Mouse (Mus musculus) large intestine, adult 2 months (tissue): ENCODE measurements around the gene Nudt13. TPM values are rescaled to one million over a fixed set of nuclear protein-coding genes. Genes with fewer than 3 reads are reported as not detected.

ENCODE experiments used
- DNase-seq: peaks from one replicate; pipeline ENCODE4 v3.0.0-alpha.2; 2012; ENCODE audit warnings: low read depth, low spot score
- WGBS: fragments of 180-500 bp; shearing (Covaris S2); methylation state at CpG from one replicate; pipeline ENCODE4 v1.1.7; 2018; 5-methylcytosine and 5-hydroxymethylcytosine counted together
- polyA plus RNA-seq: library from polyadenylated mRNA; depleted of rRNA; stranded (reverse); fragments of >200 nt; gene quantifications from 2 replicates; pipeline ENCODE4 v1.2.3, GENCODE M21; 2012; rRNA removed

The Nudt13 gene
- polyA plus RNA-seq, 1 experiment: 10.0 TPM

DNA sequence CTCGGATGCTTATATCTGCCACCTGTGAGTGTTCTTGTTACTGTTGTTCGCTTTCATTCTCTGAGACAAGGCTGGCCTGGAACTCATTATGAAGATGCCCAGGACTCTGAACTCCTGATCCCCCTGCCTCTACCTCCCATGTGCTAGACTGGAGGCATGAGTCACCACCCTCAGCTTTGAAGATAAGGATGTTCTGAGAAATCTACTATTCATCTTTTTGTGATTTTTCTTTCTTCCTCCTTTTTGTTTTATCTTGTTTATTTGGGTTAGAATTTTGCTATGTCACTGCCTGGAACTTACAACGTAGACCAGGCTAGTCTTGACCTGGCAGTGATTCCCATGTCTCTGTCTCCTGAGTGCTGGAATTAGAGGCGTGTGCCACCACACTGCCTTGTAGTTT, 36.8 kb downstream of the Nudt13 start:
- DNase-seq: no peak
- 93% methylated on average over 4 of the region's 4 CpGs for whole genome bisulfite sequencing

DNA sequence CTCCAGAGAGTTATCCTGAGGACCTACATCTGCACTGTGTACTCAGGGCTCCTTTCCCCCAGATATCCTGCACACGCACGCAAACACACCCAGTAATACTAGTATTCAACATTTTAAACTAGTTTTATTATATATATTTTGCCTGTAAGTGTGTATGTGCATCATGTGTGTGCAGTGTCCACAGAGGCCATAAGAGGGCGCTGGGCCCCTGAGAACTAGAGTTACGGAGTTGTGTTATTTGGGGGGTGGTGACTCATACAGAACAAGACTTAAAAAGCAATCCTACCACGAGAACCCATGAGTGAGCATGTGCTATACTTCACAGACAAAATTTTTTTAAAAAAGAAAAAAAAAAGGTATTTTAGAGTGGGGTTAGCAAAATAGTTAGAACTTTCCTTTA, 44.9 kb downstream of the Nudt13 start:
- 96% methylated on average over 5 of the region's 5 CpGs for WGBS

DNA sequence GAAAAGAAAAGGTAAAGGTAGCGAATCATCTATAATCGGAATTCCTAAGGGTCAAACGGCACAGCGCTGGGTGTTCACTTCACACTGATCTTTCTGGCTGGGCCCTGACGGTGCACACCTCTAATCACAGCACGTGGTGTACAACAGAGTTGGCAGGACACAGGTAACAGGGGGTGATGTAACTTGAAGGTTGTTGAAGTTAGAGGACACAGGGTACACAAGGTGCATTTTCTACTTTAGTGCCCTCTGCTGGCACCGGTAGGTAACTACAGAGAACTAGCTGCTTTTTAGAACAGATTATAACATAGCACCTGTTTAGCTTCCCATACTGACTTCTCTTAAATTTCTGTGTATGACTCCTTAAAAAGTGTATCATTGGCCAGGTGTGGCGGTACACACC, 45.7 kb downstream of the Nudt13 start:
- DNase-seq: no peak
- 85% methylated on average over 8 of the region's 8 CpGs for WGBS

More for the DNA sequence above, 44.9 kb downstream of the Nudt13 start:
- DNase-seq: no peak

GRCm38 (mm10) chr14:20340866-20341265, 46.4 kb downstream of the Nudt13 start:
- no peak for DNase-seq
- 68% methylated on average over 7 of the region's 7 CpGs for WGBS

- WGBS: 44% methylated on average over 9 of the region's 9 CpGs
- DNase-seq: no peak
Measured at GRCm38 (mm10) chr14:20345885-20346284, 51.4 kb downstream of the Nudt13 start.

- 1% methylated on average over 15 of the region's 15 CpGs for WGBS
- DNase-seq: no peak
Measured at GRCm38 (mm10) chr14:20347441-20347990, 53.0 kb downstream of the Nudt13 start.

DNA sequence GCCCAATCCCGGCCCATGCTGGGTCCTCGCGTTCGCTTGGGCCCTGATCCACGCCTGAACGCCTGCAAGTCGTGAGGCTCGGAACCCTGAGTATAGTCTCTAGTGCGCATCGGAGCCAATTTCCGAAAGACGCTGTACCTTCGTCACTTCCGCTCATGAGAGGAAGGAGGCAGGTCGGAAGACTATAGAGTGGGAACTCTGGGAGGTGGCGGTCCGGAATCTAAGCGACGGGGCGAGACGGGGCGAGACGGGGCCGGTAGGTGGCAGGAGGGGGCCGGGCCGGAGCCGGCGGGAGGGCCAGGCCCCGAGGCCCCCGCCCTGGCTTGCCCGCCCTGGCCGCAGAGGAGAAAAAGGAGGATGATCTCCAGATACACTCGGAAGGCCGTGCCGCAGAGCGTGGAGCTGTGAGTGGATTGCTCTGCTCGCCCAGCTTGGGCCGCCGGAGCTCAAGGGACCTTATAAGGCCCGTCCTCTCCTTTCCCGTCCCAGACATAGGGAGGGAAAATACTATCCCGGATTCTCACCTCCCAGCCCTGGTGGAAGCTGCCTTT, 53.6 kb downstream of the Nudt13 start, which contains the start of the genes Ecd and Fam149b:
Gene Ecd, minus strand, starts transcription at position 131 of the 551 bp plus-strand sequence.
Gene Fam149b, plus strand, starts transcription at position 172 of the 551 bp plus-strand sequence.
- DNase-seq: peak; percentile 97
- under 1% methylated on average over 42 of the region's 42 CpGs for WGBS

DNA sequence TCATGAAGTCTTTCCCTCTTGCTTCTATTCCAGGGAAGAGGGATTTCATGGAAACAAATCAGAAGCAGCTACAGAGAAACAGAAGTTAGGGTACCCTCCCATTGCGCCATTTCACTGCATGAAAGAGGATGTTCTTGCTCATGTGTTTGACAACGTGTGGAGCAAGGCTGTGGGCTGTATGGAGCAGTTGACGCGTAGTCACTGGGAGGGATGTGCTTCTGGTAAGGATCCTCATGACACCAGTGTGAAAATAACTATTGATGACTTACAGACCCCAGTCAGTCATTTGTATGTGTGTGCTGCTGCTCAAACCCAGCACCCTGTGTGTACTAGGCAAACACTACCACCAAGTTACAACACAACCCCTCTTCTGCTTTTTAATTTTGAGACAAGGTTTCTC, 68.7 kb downstream of the Nudt13 start:
- 93% methylated on average over 4 of the region's 4 CpGs for WGBS

More for the DNA sequence above, 68.7 kb downstream of the Nudt13 start:
- DNase-seq: no peak

Other genes starting within 250 kb of the Nudt13 start
- gene Saysd1, start 156.2 kb upstream of the Nudt13 start, polyA plus RNA-seq: 7.8 and 8.3 TPM in 2 replicates
- 20.4 and 37.5 TPM in 2 replicates for gene Kcnk5, start 112.9 kb upstream of the Nudt13 start, polyA plus RNA-seq
- 0.55 and 0.64 TPM in 2 replicates for gene Kcnk16, start 25.5 kb upstream of the Nudt13 start, polyA plus RNA-seq
- 14.5 and 17.1 TPM in 2 replicates for gene Ecd, start 53.4 kb downstream of the Nudt13 start, polyA plus RNA-seq
- gene Fam149b, start 53.5 kb downstream of the Nudt13 start, polyA plus RNA-seq: 21.3 and 28.7 TPM in 2 replicates
- gene Dnajc9, start 94.2 kb downstream of the Nudt13 start, polyA plus RNA-seq: 14.7 and 20.4 TPM in 2 replicates
- 40.4 and 46.0 TPM in 2 replicates for gene Mrps16, start 98.9 kb downstream of the Nudt13 start, polyA plus RNA-seq
- gene Cfap70, start 157.5 kb downstream of the Nudt13 start, polyA plus RNA-seq: 0.06 TPM in 1 of 2 replicates, not detected in the other
- 49.6 and 52.9 TPM in 2 replicates for gene Anxa7, start 185.4 kb downstream of the Nudt13 start, polyA plus RNA-seq
- gene Mss51, start 202.2 kb downstream of the Nudt13 start, polyA plus RNA-seq: 0.63 and 0.64 TPM in 2 replicates